Mouse (Mus musculus): ENCODE measurements around the gene Zcchc2.

- no peak for TF ChIP-seq GATA1 (IDR thresholded peaks at IDR 0.05; ENCODE audit: low read length)
- no peak for TF ChIP-seq TAL1 (IDR thresholded peaks at IDR 0.05; ENCODE audit: low read length)
These were observed 930 bp downstream of the Zcchc2 start for GRCm38 (mm10) chr1:105990911-105991761.

All from erythroblast, embryonic 14.5 days (primary cell).